Mouse (Mus musculus) forebrain, embryonic 12.5 days (tissue): ENCODE measurements around the gene Psapl1. TPM values are rescaled to one million over a fixed set of nuclear protein-coding genes. Genes with fewer than 3 reads are reported as not detected.

Source experiments
- ATAC-seq: fragments of 200-750 bp; cut with Nextera tagmentation; 2 replicates; pipeline ENCODE4 v1.8.0; 2017; ENCODE audit warnings: moderate TSS enrichment; ENCODE audit not compliant: low FRiP score
- H3K27ac ChIP-seq: fragments of 300-500 bp; sonication (generic); 2 replicates; pipeline ENCODE4 v1.5.1; 2016; ENCODE audit warnings: mild to moderate bottlenecking
- H3K27me3 ChIP-seq: fragments of 300-500 bp; sonication (generic); 2 replicates; pipeline ENCODE4 v1.6.1; 2016; ENCODE audit warnings: mild to moderate bottlenecking
- H3K36me3 ChIP-seq: fragments of 300-500 bp; sonication (generic); replicated peaks from 2 replicates; pipeline ENCODE4 v1.6.1; 2016; ENCODE audit warnings: mild to moderate bottlenecking
- H3K4me1 ChIP-seq: fragments of 300-500 bp; sonication (generic); 2 replicates; pipeline ENCODE4 v1.6.1; 2016
- H3K4me2 ChIP-seq: fragments of 300-500 bp; sonication (generic); 2 replicates; pipeline ENCODE4 v1.6.1; 2016; ENCODE audit warnings: mild to moderate bottlenecking, moderate library complexity
- H3K4me3 ChIP-seq: fragments of 300-500 bp; sonication (generic); replicated peaks from 2 replicates; pipeline ENCODE4 v1.5.1; 2016; ENCODE audit warnings: mild to moderate bottlenecking
- H3K9ac ChIP-seq: fragments of 300-500 bp; sonication (generic); 2 replicates; pipeline ENCODE4 v1.6.1; 2016; ENCODE audit warnings: mild to moderate bottlenecking
- H3K9me3 ChIP-seq: fragments of 300-500 bp; sonication (generic); 2 replicates; pipeline ENCODE4 v1.6.1; 2016
- WGBS: fragments of 180-500 bp; shearing (Covaris S2); methylation state at CpG from one replicate; pipeline ENCODE4 v1.1.7; 2016; 5-methylcytosine and 5-hydroxymethylcytosine counted together
- polyA plus RNA-seq: library from polyadenylated mRNA; unstranded; fragments of >200 nt; fragmentation: Nextera tagmentation; extraction: Ambion mirVana; gene quantifications from 2 replicates; pipeline ENCODE4 v1.2.1, GENCODE M21; 2016

The Psapl1 gene
- 0.09 TPM in 1 of 2 replicates, not detected in the other for polyA plus RNA-seq

- H3K9ac ChIP-seq, result no peak within 1 kb of the TSS
- no peak for ATAC-seq
- WGBS, result 92% methylated on average over 10 of the region's 10 CpGs
- H3K36me3 ChIP-seq, result no peaks in the 10 kb centered on the region
- 0 out of 2 replicates have a peak, but pooled peaks cover 3% of the 10 kb centered on the region for H3K4me1 ChIP-seq
- H3K4me2 ChIP-seq, result no peak within 1 kb of the TSS
- H3K27ac ChIP-seq, result no peak within 1 kb of the TSS
- no peak within 1 kb of the TSS for H3K4me3 ChIP-seq
- no peaks in the 10 kb centered on the region for H3K9me3 ChIP-seq
- no peaks in the 10 kb centered on the region for H3K27me3 ChIP-seq
Measured at GRCm38 (mm10) chr5:36203916-36204315, at the start of gene Psapl1. Gene Psapl1, plus strand, starts transcription at chr5:36204021.

DNA sequence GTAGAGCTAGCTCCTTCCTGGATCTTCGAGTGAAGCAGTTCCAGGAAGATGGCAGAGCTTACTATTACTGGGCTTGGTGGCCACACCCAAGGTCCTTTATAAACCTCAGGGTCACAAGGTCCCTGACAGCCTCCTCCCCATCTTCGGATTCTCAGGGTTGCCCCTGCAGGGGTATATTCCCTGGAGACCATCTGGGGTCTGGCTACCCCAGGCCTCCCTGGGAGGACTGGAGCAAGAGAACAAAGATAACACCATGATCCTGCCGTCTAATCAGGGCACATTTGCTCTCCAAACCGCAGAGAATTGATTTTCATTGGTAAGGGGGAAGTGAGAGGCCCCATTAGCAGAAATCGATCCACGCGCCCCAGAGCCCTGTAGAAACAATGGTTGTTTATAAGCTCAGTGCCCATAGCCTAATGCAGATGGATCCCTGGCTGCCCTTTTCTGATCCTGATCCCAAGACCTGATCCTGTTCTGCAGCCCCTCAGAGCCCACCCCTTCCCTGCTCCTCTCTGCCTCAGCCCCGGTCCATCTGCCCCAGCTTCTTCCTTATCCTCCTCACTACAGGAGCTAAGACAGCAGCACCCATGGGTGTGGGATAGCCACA, 48.8 kb upstream of the Psapl1 start:
- no peak overlapping the region for H3K4me2 ChIP-seq
- H3K27ac ChIP-seq, result 0 out of 2 replicates have a peak overlapping the region, but pooled peaks have one; percentile 36
- peak; percentile 33; the same call in 1 of the 2 replicates for ATAC-seq
- peaks cover 23% of the 10 kb centered on the region for H3K4me1 ChIP-seq
- no peaks in the 10 kb centered on the region for H3K27me3 ChIP-seq
- H3K4me3 ChIP-seq, result no peak overlapping the region
- 46% methylated on average over 8 of the region's 8 CpGs for WGBS
- no peaks in the 10 kb centered on the region for H3K36me3 ChIP-seq
- no peak overlapping the region for H3K9ac ChIP-seq
- H3K9me3 ChIP-seq, result no peaks in the 10 kb centered on the region

- Histone ChIP-seq H3K27me3 (no peaks in the 10 kb centered on the region), H3K4me1 (peaks cover 27% of the 10 kb centered on the region), H3K4me2 (no peak overlapping the region), H3K9ac (no peak overlapping the region), H3K27ac (no peak overlapping the region), H3K36me3 (no peaks in the 10 kb centered on the region), H3K4me3 (no peak overlapping the region), H3K9me3 (no peaks in the 10 kb centered on the region)
- WGBS, result 83% methylated on average over 21 of the region's 21 CpGs
- no peak for ATAC-seq
Measured at GRCm38 (mm10) chr5:36165424-36166302, 38.2 kb upstream of the Psapl1 start.

GRCm38 (mm10) chr5:36166346-36167013, 37.3 kb upstream of the Psapl1 start:
- H3K27me3 ChIP-seq, result no peaks in the 10 kb centered on the region
- no peak overlapping the region for H3K4me3 ChIP-seq
- no peak overlapping the region for H3K9ac ChIP-seq
- H3K27ac ChIP-seq, result 0 out of 2 replicates have a peak overlapping the region, but pooled peaks have one; percentile 5
- no peaks in the 10 kb centered on the region for H3K36me3 ChIP-seq
- H3K4me2 ChIP-seq, result no peak overlapping the region
- WGBS, result 75% methylated on average over 6 of the region's 6 CpGs
- no peaks in the 10 kb centered on the region for H3K9me3 ChIP-seq
- ATAC-seq, result 0 out of 2 replicates have a peak, but pooled peaks have one; percentile 31
- peaks cover 27% of the 10 kb centered on the region for H3K4me1 ChIP-seq

DNA sequence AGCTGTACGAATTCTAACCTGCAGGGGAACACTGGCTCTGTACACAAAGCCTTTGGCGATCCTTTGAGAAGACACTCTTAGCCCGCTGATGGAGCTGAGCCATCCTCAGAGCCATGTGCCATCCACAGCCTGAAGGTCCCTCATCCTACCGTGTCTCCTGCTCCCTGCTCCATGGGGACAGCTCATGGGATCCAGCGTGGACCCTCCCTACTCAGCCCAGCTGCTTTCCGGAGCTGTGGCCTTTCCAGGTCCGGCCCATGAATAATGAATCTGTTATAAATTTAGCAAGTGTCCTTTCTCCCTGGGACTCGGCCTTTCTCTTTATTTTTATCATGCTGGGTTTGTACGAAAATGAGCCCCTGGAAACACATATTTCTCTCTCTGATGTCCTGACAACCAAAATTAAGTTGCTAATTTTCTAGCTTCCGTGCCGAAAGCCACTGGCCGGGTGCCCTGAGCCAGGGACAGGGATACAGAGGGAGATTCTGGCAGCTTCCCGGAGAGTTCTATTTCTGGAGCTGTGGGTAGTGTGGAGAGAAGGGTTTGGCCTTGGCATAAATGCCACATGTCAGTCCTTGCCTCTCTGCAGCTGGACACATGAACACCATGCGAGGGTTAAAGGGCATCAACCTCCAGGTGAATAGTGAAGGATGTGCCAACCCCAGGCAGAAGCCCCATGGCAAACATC, 34.7 kb upstream of the Psapl1 start:
- H3K4me3 ChIP-seq, result no peak overlapping the region
- H3K27ac ChIP-seq, result no peak overlapping the region
- no peaks in the 10 kb centered on the region for H3K9me3 ChIP-seq
- 82% methylated on average over 14 of the region's 14 CpGs for WGBS
- ATAC-seq, result no peak
- no peak overlapping the region for H3K4me2 ChIP-seq
- no peaks in the 10 kb centered on the region for H3K36me3 ChIP-seq
- no peaks in the 10 kb centered on the region for H3K27me3 ChIP-seq
- H3K9ac ChIP-seq, result no peak overlapping the region
- H3K4me1 ChIP-seq, result peaks cover 32% of the 10 kb centered on the region

- H3K4me3 ChIP-seq, result no peak overlapping the region
- ATAC-seq, result peak; percentile 92
- WGBS, result under 1% methylated on average over 9 of the region's 9 CpGs
Measured at GRCm38 (mm10) chr5:36174569-36175115, 29.2 kb upstream of the Psapl1 start.

DNA sequence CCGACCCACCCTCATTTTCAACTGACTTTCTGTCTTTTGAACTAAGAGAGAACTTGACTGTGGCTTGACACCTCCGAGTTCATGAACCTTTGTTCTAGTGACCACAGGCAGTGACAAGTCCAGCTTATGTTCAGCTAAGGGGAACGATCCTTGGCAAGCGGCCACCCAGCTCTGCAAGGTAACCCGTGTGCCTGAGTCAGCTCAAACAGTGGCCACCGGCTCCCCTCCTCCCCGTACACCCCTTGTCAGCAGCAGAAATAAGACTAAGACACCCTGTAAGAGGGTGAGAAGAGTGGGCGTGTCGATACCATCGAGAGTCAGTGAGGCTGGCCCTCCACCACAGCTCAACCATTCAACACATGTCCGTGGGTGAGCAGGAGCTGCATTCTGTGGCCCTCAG, 27.4 kb upstream of the Psapl1 start:
- ATAC-seq, result no peak
- Histone ChIP-seq H3K4me1 (peaks cover 23% of the 10 kb centered on the region), H3K4me2 (no peak overlapping the region), H3K36me3 (no peaks in the 10 kb centered on the region), H3K9me3 (no peaks in the 10 kb centered on the region), H3K4me3 (no peak overlapping the region), H3K9ac (no peak overlapping the region), H3K27ac (no peak overlapping the region), H3K27me3 (no peaks in the 10 kb centered on the region)
- 95% methylated on average over 11 of the region's 11 CpGs for WGBS

More at GRCm38 (mm10) chr5:36174569-36175115, 29.2 kb upstream of the Psapl1 start:
- Histone ChIP-seq H3K4me1 (peaks cover 23% of the 10 kb centered on the region), H3K9ac (no peak overlapping the region), H3K36me3 (no peaks in the 10 kb centered on the region), H3K27me3 (no peaks in the 10 kb centered on the region), H3K4me2 (peak overlapping the region; percentile 1; the same call in 1 of the 2 replicates), H3K9me3 (no peaks in the 10 kb centered on the region), H3K27ac (peak overlapping the region; percentile 89)

DNA sequence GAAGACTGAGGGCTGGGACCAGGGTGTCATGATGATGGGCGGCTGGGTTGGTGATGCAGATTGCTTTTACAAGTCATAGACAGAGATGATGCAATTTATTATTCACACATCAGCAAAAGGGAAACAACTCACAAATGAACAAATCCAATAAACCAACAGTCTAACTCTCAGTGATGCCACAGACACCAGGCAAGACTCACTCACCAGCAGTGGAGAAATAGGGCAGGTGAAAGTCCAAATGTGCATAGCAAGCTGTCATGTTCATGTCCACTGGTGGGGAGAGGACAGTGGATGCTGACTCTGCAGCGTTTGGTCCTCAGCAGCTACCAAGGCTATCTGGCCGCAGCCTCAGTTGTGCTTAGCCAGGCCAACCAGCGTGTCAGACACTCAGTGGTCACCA, 26.9 kb upstream of the Psapl1 start:
- 90% methylated on average over 4 of the region's 4 CpGs for WGBS
- Histone ChIP-seq H3K4me3 (no peak overlapping the region), H3K27me3 (no peaks in the 10 kb centered on the region), H3K4me2 (no peak overlapping the region), H3K9me3 (no peaks in the 10 kb centered on the region), H3K36me3 (no peaks in the 10 kb centered on the region), H3K27ac (no peak overlapping the region), H3K9ac (no peak overlapping the region), H3K4me1 (peaks cover 23% of the 10 kb centered on the region)
- ATAC-seq, result no peak

- H3K4me3 ChIP-seq, result no peak overlapping the region
- H3K9ac ChIP-seq, result no peak overlapping the region
- 63% methylated on average over 7 of the region's 7 CpGs for WGBS
- H3K27me3 ChIP-seq, result no peaks in the 10 kb centered on the region
- H3K27ac ChIP-seq, result no peak overlapping the region
- no peaks in the 10 kb centered on the region for H3K36me3 ChIP-seq
- H3K4me2 ChIP-seq, result no peak overlapping the region
- no peak for ATAC-seq
- peaks cover 20% of the 10 kb centered on the region for H3K4me1 ChIP-seq
- no peaks in the 10 kb centered on the region for H3K9me3 ChIP-seq
Measured at GRCm38 (mm10) chr5:36178215-36178614, 25.6 kb upstream of the Psapl1 start.

- H3K9ac ChIP-seq, result no peak overlapping the region
- WGBS, result 92% methylated on average over 3 of the region's 3 CpGs
- no peak overlapping the region for H3K27ac ChIP-seq
- no peak for ATAC-seq
- no peaks in the 10 kb centered on the region for H3K9me3 ChIP-seq
- peaks cover 20% of the 10 kb centered on the region for H3K4me1 ChIP-seq
- no peaks in the 10 kb centered on the region for H3K27me3 ChIP-seq
- H3K4me2 ChIP-seq, result no peak overlapping the region
- H3K4me3 ChIP-seq, result no peak overlapping the region
- H3K36me3 ChIP-seq, result no peaks in the 10 kb centered on the region
Measured at GRCm38 (mm10) chr5:36178785-36179184, 25.0 kb upstream of the Psapl1 start.

GRCm38 (mm10) chr5:36179708-36180107, 24.1 kb upstream of the Psapl1 start:
- peaks cover 12% of the 10 kb centered on the region for H3K4me1 ChIP-seq
- no peak for ATAC-seq
- no peaks in the 10 kb centered on the region for H3K9me3 ChIP-seq
- H3K36me3 ChIP-seq, result no peaks in the 10 kb centered on the region
- no peak overlapping the region for H3K4me3 ChIP-seq
- WGBS, result 87% methylated on average over 5 of the region's 5 CpGs
- H3K27ac ChIP-seq, result no peak overlapping the region
- H3K27me3 ChIP-seq, result no peaks in the 10 kb centered on the region
- no peak overlapping the region for H3K4me2 ChIP-seq
- H3K9ac ChIP-seq, result no peak overlapping the region
